Mouse (Mus musculus) embryonic facial prominence, embryonic 15.5 days (tissue): ENCODE measurements at regions not wholly inside any gene's neighbourhood (a gene's known extent, or its start where the extent isn't known, plus 50 kb on each side); places are given as distances from the start of the nearest gene placed in this dataset.

Experiments
- ATAC-seq: fragments of 200-750 bp; cut with Nextera tagmentation; 2 replicates; pipeline ENCODE4 v1.8.0; 2017; ENCODE audit warnings: low read depth, moderate TSS enrichment; ENCODE audit not compliant: insufficient number of reproducible peaks, low FRiP score, low TSS enrichment
- H3K27ac ChIP-seq: fragments of 300-500 bp; sonication (generic); replicated peaks from 2 replicates; pipeline ENCODE4 v1.5.1; 2015; ENCODE audit warnings: mild to moderate bottlenecking, inconsistent platforms
- H3K27me3 ChIP-seq: fragments of 300-500 bp; sonication (generic); 2 replicates; pipeline ENCODE4 v1.6.1; 2015; ENCODE audit warnings: inconsistent platforms
- H3K36me3 ChIP-seq: fragments of 300-500 bp; sonication (generic); 2 replicates; pipeline ENCODE4 v1.6.1; 2015; ENCODE audit warnings: mild to moderate bottlenecking, inconsistent platforms
- H3K4me1 ChIP-seq: fragments of 300-500 bp; sonication (generic); 2 replicates; pipeline ENCODE4 v1.6.1; 2015; ENCODE audit warnings: inconsistent platforms
- H3K4me2 ChIP-seq: fragments of 300-500 bp; sonication (generic); replicated peaks from 2 replicates; pipeline ENCODE4 v1.6.1; 2015; ENCODE audit warnings: mild to moderate bottlenecking, inconsistent platforms
- H3K4me3 ChIP-seq: fragments of 300-500 bp; sonication (generic); replicated peaks from 2 replicates; pipeline ENCODE4 v1.5.1; 2015; ENCODE audit warnings: mild to moderate bottlenecking, inconsistent platforms
- H3K9ac ChIP-seq: fragments of 300-500 bp; sonication (generic); 2 replicates; pipeline ENCODE4 v1.6.1; 2015; ENCODE audit warnings: inconsistent platforms
- H3K9me3 ChIP-seq: fragments of 300-500 bp; sonication (generic); replicated peaks from 2 replicates; pipeline ENCODE4 v1.6.1; 2016; ENCODE audit warnings: inconsistent platforms
- whole genome bisulfite sequencing: fragments of 180-500 bp; shearing (Covaris S2); methylation state at CpG from one replicate; pipeline ENCODE4 v1.1.7; 2015; 5-methylcytosine and 5-hydroxymethylcytosine counted together

- Histone ChIP-seq H3K4me3 (no peak overlapping the region), H3K4me1 (no peaks in the 10 kb centered on the region), H3K27ac (no peak overlapping the region), H3K36me3 (no peaks in the 10 kb centered on the region), H3K9me3 (no peaks in the 10 kb centered on the region), H3K4me2 (no peak overlapping the region), H3K9ac (no peak overlapping the region), H3K27me3 (no peaks in the 10 kb centered on the region)
- no peak for ATAC-seq
- 83% methylated on average over 12 of the region's 12 CpGs for WGBS
Observed at GRCm38 (mm10) chr16:89625253-89625652, 54.3 kb upstream of the Krtap11-1 start.
